Mouse (Mus musculus): ENCODE measurements around the gene Popdc2. TPM values are rescaled to one million over a fixed set of nuclear protein-coding genes. Genes with fewer than 3 reads are reported as not detected.

Gene Popdc2
- 3.3 and 4.8 TPM in 2 replicates for polyA plus RNA-seq (2012; rRNA removed)

- DNase-seq (ENCODE audit: low read depth in 1 of 2, low spot score in 2 of 2), result no peak
- TF ChIP-seq POLR2A (IDR thresholded peaks at IDR 0.05; ENCODE audit: low read depth, low read length), result no peak
- TF ChIP-seq CTCF (IDR thresholded peaks at IDR 0.05; ENCODE audit: extremely low read depth, insufficient read depth, insufficient read length, insufficient replicate concordance), result no peak
- H3K27me3 ChIP-seq (ENCODE audit: control insufficient read depth, insufficient read depth, low read length), result no peaks in the 10 kb centered on the region
- no peak within 1 kb of the TSS for H3K27ac ChIP-seq (ENCODE audit: insufficient read depth, low read length)
- H3K36me3 ChIP-seq (ENCODE audit: control insufficient read depth, insufficient read depth, low read length), result no peaks in the 10 kb centered on the region; the same call in 1 of the 2 replicates
- WGBS, result 79% methylated on average over 10 of the region's 10 CpGs
- H3K4me3 ChIP-seq (ENCODE audit: extremely low read depth, insufficient read depth, insufficient read length), result no peak within 1 kb of the TSS
- H3K4me1 ChIP-seq (ENCODE audit: control insufficient read depth, insufficient read depth, insufficient read length), result no peaks in the 10 kb centered on the region
These were observed at the start of gene Popdc2 for GRCm38 (mm10) chr16:38361933-38362332. TSS of gene Popdc2 (plus strand) at chr16:38362209.

GRCm38 (mm10) chr16:38318492-38318891 is 43.5 kb upstream of the Popdc2 start:
- DNase-seq (ENCODE audit: low read depth in 1 of 2, low spot score in 2 of 2), result no peak
- Histone ChIP-seq H3K4me1 (ENCODE audit: control insufficient read depth, insufficient read depth, insufficient read length) (no peaks in the 10 kb centered on the region), H3K27me3 (ENCODE audit: control insufficient read depth, insufficient read depth, low read length) (no peaks in the 10 kb centered on the region), H3K36me3 (ENCODE audit: control insufficient read depth, insufficient read depth, low read length) (no peaks in the 10 kb centered on the region), H3K27ac (ENCODE audit: insufficient read depth, low read length) (no peak overlapping the region), H3K4me3 (ENCODE audit: extremely low read depth, insufficient read depth, insufficient read length) (no peak overlapping the region)
- no peak for TF ChIP-seq CTCF (IDR thresholded peaks at IDR 0.05; ENCODE audit: extremely low read depth, insufficient read depth, insufficient read length, insufficient replicate concordance)
- no peak for TF ChIP-seq POLR2A (IDR thresholded peaks at IDR 0.05; ENCODE audit: low read depth, low read length)
- WGBS, result 82% methylated on average over 9 of the region's 9 CpGs

GRCm38 (mm10) chr16:38319087-38319486 is 42.9 kb upstream of the Popdc2 start:
- no peak for DNase-seq (ENCODE audit: low read depth in 1 of 2, low spot score in 2 of 2)
- Histone ChIP-seq H3K36me3 (ENCODE audit: control insufficient read depth, insufficient read depth, low read length) (no peaks in the 10 kb centered on the region), H3K4me3 (ENCODE audit: extremely low read depth, insufficient read depth, insufficient read length) (no peak overlapping the region), H3K4me1 (ENCODE audit: control insufficient read depth, insufficient read depth, insufficient read length) (no peaks in the 10 kb centered on the region), H3K27me3 (ENCODE audit: control insufficient read depth, insufficient read depth, low read length) (no peaks in the 10 kb centered on the region), H3K27ac (ENCODE audit: insufficient read depth, low read length) (no peak overlapping the region)
- WGBS, result 88% methylated on average over 4 of the region's 4 CpGs
- no peak for TF ChIP-seq CTCF (IDR thresholded peaks at IDR 0.05; ENCODE audit: extremely low read depth, insufficient read depth, insufficient read length, insufficient replicate concordance)
- no peak for TF ChIP-seq POLR2A (IDR thresholded peaks at IDR 0.05; ENCODE audit: low read depth, low read length)

DNA sequence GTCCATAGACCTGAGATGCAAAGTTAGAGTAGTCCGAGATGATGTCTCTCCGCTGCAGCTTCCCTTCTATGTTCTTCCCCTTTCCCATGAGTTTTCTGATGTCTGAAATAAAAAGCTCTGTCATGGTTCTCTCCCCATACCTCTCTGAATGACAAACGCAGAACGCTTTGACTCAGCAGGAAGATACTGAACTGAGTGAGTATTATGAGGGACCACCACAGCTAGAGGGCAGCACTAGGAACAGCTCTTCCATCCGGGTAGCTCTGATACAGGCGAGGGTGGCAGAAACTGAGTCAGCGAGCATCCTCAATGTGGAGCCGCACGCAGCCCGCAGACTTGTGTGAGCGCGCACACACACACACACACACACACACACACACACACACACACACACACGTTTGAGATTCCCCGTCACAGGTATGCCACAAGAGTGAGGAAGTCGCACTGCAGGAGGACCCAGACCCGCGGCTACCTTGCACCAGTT is 40.5 kb upstream of the Popdc2 start:
- H3K4me1 ChIP-seq (ENCODE audit: control insufficient read depth, insufficient read depth, insufficient read length), result no peaks in the 10 kb centered on the region
- no peaks in the 10 kb centered on the region for H3K36me3 ChIP-seq (ENCODE audit: control insufficient read depth, insufficient read depth, low read length)
- H3K4me3 ChIP-seq (ENCODE audit: extremely low read depth, insufficient read depth, insufficient read length), result no peak overlapping the region
- no peaks in the 10 kb centered on the region for H3K27me3 ChIP-seq (ENCODE audit: control insufficient read depth, insufficient read depth, low read length)
- TF ChIP-seq CTCF (IDR thresholded peaks at IDR 0.05; ENCODE audit: extremely low read depth, insufficient read depth, insufficient read length, insufficient replicate concordance), result peak; percentile 25; the same call in 1 of the 2 replicates
- TF ChIP-seq POLR2A (IDR thresholded peaks at IDR 0.05; ENCODE audit: low read depth, low read length), result no peak
- peak in 1 of 2 experiments; percentile 37 for DNase-seq (ENCODE audit: low read depth in 1 of 2, low spot score in 2 of 2)
- no peak overlapping the region for H3K27ac ChIP-seq (ENCODE audit: insufficient read depth, low read length)
- 32% methylated on average over 17 of the region's 17 CpGs for WGBS

- no peak overlapping the region for H3K27ac ChIP-seq (ENCODE audit: insufficient read depth, low read length)
- no peaks in the 10 kb centered on the region for H3K27me3 ChIP-seq (ENCODE audit: control insufficient read depth, insufficient read depth, low read length)
- no peak overlapping the region for H3K4me3 ChIP-seq (ENCODE audit: extremely low read depth, insufficient read depth, insufficient read length)
- TF ChIP-seq CTCF (IDR thresholded peaks at IDR 0.05; ENCODE audit: extremely low read depth, insufficient read depth, insufficient read length, insufficient replicate concordance) (no peak), POLR2A (IDR thresholded peaks at IDR 0.05; ENCODE audit: low read depth, low read length) (no peak)
- WGBS, result 89% methylated on average over 15 of the region's 15 CpGs
- no peak for DNase-seq (ENCODE audit: low read depth in 1 of 2, low spot score in 2 of 2)
- no peaks in the 10 kb centered on the region for H3K4me1 ChIP-seq (ENCODE audit: control insufficient read depth, insufficient read depth, insufficient read length)
- no peaks in the 10 kb centered on the region for H3K36me3 ChIP-seq (ENCODE audit: control insufficient read depth, insufficient read depth, low read length)
These were observed 37.7 kb upstream of the Popdc2 start for GRCm38 (mm10) chr16:38324311-38324710.

DNA sequence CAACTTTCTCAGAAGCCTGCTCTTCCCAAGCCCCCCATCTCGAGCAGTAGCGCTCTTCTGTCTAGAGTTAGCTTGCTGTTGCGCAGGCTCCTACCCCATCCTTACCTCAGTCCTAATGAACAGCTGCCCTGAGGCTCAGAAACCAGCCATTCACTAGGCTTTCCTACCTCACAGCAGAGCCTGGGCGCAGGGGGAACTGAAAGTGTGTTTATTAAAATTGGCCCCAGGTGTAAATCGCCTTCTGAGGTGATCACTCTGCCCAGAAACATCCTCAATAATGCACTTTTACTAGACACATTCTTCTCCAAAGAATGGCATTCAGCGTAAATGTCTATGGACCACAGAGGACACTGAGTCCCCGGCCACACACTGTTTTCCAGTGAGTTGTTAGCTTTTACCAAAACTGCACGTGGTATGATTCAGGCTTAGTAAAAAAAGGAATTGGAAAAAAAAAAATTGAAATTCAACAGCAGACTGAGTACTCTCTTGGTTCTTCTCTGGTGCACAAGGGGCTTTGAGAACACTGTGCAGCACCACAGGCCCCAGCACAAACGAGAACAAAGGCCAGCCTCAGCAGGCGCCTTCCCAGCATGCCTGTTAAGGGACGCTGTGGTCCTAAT is 35.1 kb upstream of the Popdc2 start:
- Histone ChIP-seq H3K4me1 (ENCODE audit: control insufficient read depth, insufficient read depth, insufficient read length) (no peaks in the 10 kb centered on the region), H3K36me3 (ENCODE audit: control insufficient read depth, insufficient read depth, low read length) (no peaks in the 10 kb centered on the region), H3K27me3 (ENCODE audit: control insufficient read depth, insufficient read depth, low read length) (no peaks in the 10 kb centered on the region), H3K27ac (ENCODE audit: insufficient read depth, low read length) (no peak overlapping the region), H3K4me3 (ENCODE audit: extremely low read depth, insufficient read depth, insufficient read length) (no peak overlapping the region)
- WGBS, result 81% methylated on average over 11 of the region's 11 CpGs
- DNase-seq (ENCODE audit: low read depth in 1 of 2, low spot score in 2 of 2), result no peak
- TF ChIP-seq CTCF (IDR thresholded peaks at IDR 0.05; ENCODE audit: extremely low read depth, insufficient read depth, insufficient read length, insufficient replicate concordance), result no peak
- TF ChIP-seq POLR2A (IDR thresholded peaks at IDR 0.05; ENCODE audit: low read depth, low read length), result no peak

DNA sequence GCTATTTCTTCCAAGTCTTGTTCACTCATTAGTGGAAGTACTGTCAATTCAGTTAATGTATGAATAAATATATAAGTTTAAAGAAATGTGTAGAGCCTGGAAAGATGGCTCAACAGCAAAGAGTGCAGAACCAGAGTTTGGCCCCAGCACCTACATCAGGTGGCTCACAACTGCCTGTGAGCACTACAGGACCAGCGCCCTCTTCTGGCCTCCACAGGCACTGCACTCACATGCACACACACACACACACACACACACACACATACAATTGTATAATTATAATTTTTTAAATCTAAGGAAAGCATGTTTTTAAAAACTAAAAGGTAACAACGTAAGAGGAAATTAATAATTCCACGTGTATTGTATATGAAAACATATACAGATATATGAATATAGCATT is 32.7 kb upstream of the Popdc2 start:
- H3K27ac ChIP-seq (ENCODE audit: insufficient read depth, low read length), result no peak overlapping the region
- no peak for TF ChIP-seq POLR2A (IDR thresholded peaks at IDR 0.05; ENCODE audit: low read depth, low read length)
- TF ChIP-seq CTCF (IDR thresholded peaks at IDR 0.05; ENCODE audit: extremely low read depth, insufficient read depth, insufficient read length, insufficient replicate concordance), result no peak
- no peaks in the 10 kb centered on the region for H3K36me3 ChIP-seq (ENCODE audit: control insufficient read depth, insufficient read depth, low read length)
- no peaks in the 10 kb centered on the region for H3K4me1 ChIP-seq (ENCODE audit: control insufficient read depth, insufficient read depth, insufficient read length)
- 89% methylated on average over 3 of the region's 3 CpGs for WGBS
- DNase-seq (ENCODE audit: low read depth in 1 of 2, low spot score in 2 of 2), result no peak
- H3K27me3 ChIP-seq (ENCODE audit: control insufficient read depth, insufficient read depth, low read length), result no peaks in the 10 kb centered on the region
- H3K4me3 ChIP-seq (ENCODE audit: extremely low read depth, insufficient read depth, insufficient read length), result no peak overlapping the region

Data from spleen, adult 2 months (tissue).